Mouse (Mus musculus): ENCODE measurements around the gene Nacc1. TPM values are rescaled to one million over a fixed set of nuclear protein-coding genes. Genes with fewer than 3 reads are reported as not detected.
"Not testable (repeated sequence)": the region's sequence is repeated elsewhere in the genome, so short reads cannot be mapped to it uniquely, and the experiment has no call there.

Gene Nacc1
- total RNA-seq, 2 experiments from 2014 or later: 20.0 to 22.2 TPM

GRCm38 (mm10) chr8:84640617-84641294 lies 46.9 kb downstream of the Nacc1 start:
- no peak for DNase-seq

- no peak for DNase-seq
Measured at GRCm38 (mm10) chr8:84640010-84640588, 47.6 kb downstream of the Nacc1 start.

- peak; percentile 92 for DNase-seq
Measured at GRCm38 (mm10) chr8:84639162-84640009, 48.3 kb downstream of the Nacc1 start.

GRCm38 (mm10) chr8:84638555-84639161 lies 49.0 kb downstream of the Nacc1 start:
- DNase-seq: no peak

DNA sequence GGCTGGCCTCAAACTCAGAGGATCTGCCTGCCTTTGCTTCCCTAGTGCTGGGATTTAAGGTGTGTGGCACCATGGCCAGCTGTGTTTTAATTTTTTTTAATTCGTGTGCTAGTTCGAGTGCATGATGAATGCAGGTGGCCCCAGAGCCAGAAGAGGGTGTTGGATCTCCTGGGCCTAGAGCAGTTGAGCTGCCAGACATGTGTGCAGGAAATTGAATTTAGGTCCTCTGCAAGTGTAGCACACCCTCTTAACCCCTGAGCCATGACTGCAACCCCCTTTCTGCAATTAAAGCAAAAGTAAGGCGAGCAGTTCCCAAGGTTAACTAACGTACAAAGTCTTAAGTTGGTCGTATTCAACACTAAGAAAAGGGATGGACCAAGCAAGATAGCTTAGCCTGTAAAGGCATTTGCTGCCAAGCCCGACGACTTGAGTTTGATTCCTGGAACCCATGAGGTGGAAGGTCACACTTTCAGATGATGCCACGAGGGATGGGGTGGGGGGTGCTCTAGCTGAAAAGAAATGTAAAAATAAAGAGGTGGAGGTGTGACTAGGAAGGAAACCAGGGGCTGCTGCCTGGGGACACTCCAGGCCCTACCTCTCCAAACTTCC lies 49.6 kb downstream of the Nacc1 start:
- DNase-seq: no peak

GRCm38 (mm10) chr8:84636051-84636691 lies 51.5 kb downstream of the Nacc1 start:
- no peak for DNase-seq

- DNase-seq: no peak
Measured at GRCm38 (mm10) chr8:84635397-84636050, 52.1 kb downstream of the Nacc1 start.

GRCm38 (mm10) chr8:84634849-84635304 lies 52.8 kb downstream of the Nacc1 start:
- peak; percentile 88 for DNase-seq

DNA sequence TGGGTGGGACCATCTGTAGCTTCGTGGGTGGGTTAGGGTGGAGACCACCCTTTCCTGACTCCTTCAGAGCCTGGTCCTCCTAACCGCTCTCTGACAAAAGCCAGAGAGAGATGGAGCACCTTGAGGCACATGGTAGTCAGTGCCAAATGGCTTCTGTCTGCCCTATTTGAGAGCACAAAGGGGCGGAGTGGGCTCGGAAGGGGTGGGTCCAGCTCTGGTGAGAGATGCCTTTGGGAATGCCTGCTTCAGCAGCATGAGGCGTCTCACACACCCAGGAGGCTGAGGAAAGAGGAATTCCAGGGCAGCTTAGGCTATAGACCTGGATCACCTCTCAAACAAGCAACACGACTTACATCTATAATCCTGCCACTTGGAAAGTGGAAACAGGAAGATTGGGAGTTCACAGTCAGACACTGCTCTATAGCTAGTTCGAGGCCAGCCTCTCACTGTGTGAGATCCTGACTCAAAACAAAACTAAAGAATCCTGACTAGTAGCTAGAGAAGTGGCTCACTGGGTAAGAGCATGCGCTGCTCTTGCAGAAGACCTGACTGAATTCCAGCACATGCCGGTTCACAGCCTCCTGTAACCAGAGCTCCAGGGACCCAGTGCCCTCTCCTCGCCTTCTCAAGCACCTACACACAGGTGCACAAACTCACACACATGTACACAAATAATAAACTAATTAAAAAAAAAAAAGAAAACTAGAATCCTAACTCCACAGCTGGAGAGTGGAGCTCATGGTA lies 53.6 kb downstream of the Nacc1 start:
- no peak for DNase-seq

- no peak for DNase-seq
Measured at GRCm38 (mm10) chr8:84631813-84632212, 55.8 kb downstream of the Nacc1 start.

GRCm38 (mm10) chr8:84630145-84630544 lies 57.5 kb downstream of the Nacc1 start:
- DNase-seq: no peak

DNA sequence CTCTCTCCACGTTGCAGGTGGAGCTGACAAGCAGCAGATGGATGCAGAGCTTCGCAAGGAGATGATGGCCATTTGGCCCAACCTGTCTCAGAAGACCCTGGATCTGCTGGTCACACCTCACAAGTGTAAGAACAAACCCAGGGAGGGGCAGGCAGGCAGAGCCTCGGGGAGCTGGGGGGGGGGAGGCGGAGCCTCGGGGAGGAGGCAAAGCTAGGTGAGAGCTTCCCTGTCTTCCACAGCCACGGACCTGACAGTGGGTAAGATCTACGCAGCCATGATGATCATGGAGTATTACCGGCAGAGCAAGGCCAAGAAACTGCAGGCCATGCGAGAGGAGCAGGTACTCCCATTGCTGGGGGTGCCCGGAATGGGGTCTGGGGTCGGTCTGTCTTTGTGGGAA lies 58.1 kb downstream of the Nacc1 start:
- no peak for DNase-seq

DNA sequence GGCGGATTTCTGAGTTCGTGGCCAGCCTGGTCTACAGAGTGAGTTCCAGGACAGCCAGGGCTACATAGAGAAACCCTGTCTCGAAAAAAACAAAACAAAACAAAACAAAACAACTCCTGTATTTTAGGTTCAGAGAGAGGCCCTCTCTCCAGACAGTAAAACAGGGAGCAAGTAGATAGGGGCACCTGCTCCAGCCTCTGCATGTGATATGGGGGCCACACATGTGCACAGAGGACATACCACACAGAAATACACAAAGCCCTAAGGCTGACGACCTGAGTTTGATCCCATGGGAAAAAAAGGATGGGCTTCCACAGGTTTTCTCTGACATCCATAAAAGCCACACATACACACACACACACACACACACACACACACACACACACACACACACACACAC lies 64.2 kb downstream of the Nacc1 start:
- DNase-seq: not testable (repeated sequence)

GRCm38 (mm10) chr8:84621102-84621625 lies 66.5 kb downstream of the Nacc1 start:
- no peak for DNase-seq

Other genes starting within 250 kb of the Nacc1 start
- gene Ier2, start 25.0 kb downstream of the Nacc1 start, total RNA-seq (2021): 1 to 10 TPM; 5.9 to 7.1 TPM
- gene Trmt1, start 1.6 kb downstream of the Nacc1 start, total RNA-seq (2021): 10 to 100 TPM; 36.7 to 40.2 TPM
- 1 to 10 TPM; 1.3 to 2.0 TPM for gene Lyl1, start 13.6 kb upstream of the Nacc1 start, total RNA-seq (2021)
- under 1 TPM; 0.54 to 0.67 TPM for gene G430095P16Rik, start 35.1 kb upstream of the Nacc1 start, total RNA-seq (2021)
- 100 to 1,000 TPM; 447 to 529 TPM for gene Nfix, start 112.5 kb upstream of the Nacc1 start, total RNA-seq (2021)
- 1 to 10 TPM; 9.5 to 9.6 TPM for gene Dand5, start 135.0 kb upstream of the Nacc1 start, total RNA-seq (2021)
- 10 to 100 TPM; 20.5 to 22.6 TPM for gene Gadd45gip1, start 143.7 kb upstream of the Nacc1 start, total RNA-seq (2021)
- gene Rad23a, start 152.8 kb upstream of the Nacc1 start, total RNA-seq (2021): 100 to 1,000 TPM; 134 TPM
- gene Calr, start 159.1 kb upstream of the Nacc1 start, total RNA-seq (2021): 100 to 1,000 TPM; 178 to 214 TPM
- gene Farsa, start 169.1 kb upstream of the Nacc1 start, total RNA-seq (2021): 10 to 100 TPM; 21.2 to 24.2 TPM
- 1 to 10 TPM in 1 of 2 experiments, under 1 TPM in 1; 0.95 to 1.2 TPM for gene Syce2, start 184.2 kb upstream of the Nacc1 start, total RNA-seq (2021)
- gene Gcdh, start 206.1 kb upstream of the Nacc1 start, total RNA-seq (2021): 10 to 100 TPM; 34.7 to 34.8 TPM
- gene Klf1, start 214.1 kb upstream of the Nacc1 start, total RNA-seq (2021): not detected
- 1 to 10 TPM; 4.5 to 5.7 TPM for gene Dnase2a, start 220.7 kb upstream of the Nacc1 start, total RNA-seq (2021)
- gene Mast1, start 249.5 kb upstream of the Nacc1 start, total RNA-seq (2021): not detected